ENCODE assay signal across 18 mouse cellular contexts in the genomic region with DNA sequence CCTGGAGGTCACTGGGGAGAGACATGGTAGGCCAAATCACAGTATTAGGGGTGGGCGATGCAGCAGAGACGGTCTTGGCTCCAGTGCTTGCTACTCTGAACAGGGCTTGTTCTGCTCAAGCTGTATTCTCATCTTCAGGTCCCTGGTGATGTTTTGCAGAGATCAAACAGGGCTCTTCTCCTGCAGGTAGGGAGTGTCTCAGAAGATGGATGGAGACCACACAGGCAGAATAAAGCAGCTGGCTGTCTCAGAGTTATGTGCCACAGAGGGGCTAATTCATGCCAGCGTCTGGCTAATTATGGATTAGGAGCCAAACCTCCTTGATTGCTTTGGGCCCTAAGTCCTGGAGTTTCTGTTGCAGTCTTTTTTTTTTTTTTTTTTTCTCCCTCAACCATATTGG.
A peak's percentile ranks its signal among the peaks of the same experiment; 100 is the strongest.
DNase-seq lines count a peak whose midpoint lies in the region; ATAC-seq lines count a peak whose summit lies in the region.
"Had no signal": no experiment of that assay in that cellular context is flagged by ENCODE, and none has a peak within 500 bp of the region (broad histone marks: within the 10 kb centered on the region; RNA-seq: fewer than 3 reads in every experiment).

No protein-coding gene starts in this region.

- ATAC-seq in hindbrain, embryonic 14.5 days (ENCODE audit: low FRiP score): peak; percentile 32
- no peak for ATAC-seq in hindbrain, embryonic 11.5 days (ENCODE audit: low FRiP score)
- peak; percentile 32; the same call in 1 of the 2 replicates for ATAC-seq in neural tube, embryonic 14.5 days (ENCODE audit: low read depth)
- ATAC-seq: forebrain, embryonic 13.5 days; forebrain, postnatal 0 days; inflammation-experienced regulatory T-cells, adult 6 months had no signal

- H3K27me3 ChIP-seq in hindbrain, embryonic 14.5 days (ENCODE audit: control insufficient read depth, insufficient read depth, low read length): no peaks in the 10 kb centered on the region
- no peaks in the 10 kb centered on the region for H3K27me3 ChIP-seq in hindbrain, embryonic 11.5 days (ENCODE audit: control insufficient read depth, insufficient read depth, low read length)
- H3K27me3 ChIP-seq in neural tube, embryonic 14.5 days (ENCODE audit: control insufficient read depth, insufficient read depth, low read length): no peaks in the 10 kb centered on the region
- H3K27me3 ChIP-seq: forebrain, embryonic 13.5 days; heart, embryonic 13.5 days had no signal

- H3K27ac ChIP-seq in hindbrain, embryonic 14.5 days: no peak overlapping the region
- no peak overlapping the region for H3K27ac ChIP-seq in hindbrain, embryonic 11.5 days (ENCODE audit: low read depth, low read length)
- H3K27ac ChIP-seq in neural tube, embryonic 14.5 days (ENCODE audit: low read depth, low read length): no peak overlapping the region
- H3K27ac ChIP-seq: embryonic facial prominence, embryonic 10.5 days; forebrain, embryonic 13.5 days; heart, adult 2 months; heart, embryonic 13.5 days had no signal

- intact Hi-C loops in left cerebral cortex, postnatal 4 days (cut with DNase I): no loop called here
- intact Hi-C loops in heart, postnatal 25 days (cut with DNase I): no loop called here

- H3K4me3 ChIP-seq in hindbrain, embryonic 14.5 days (replicated peaks; ENCODE audit: low read length): no peak overlapping the region
- no peak overlapping the region for H3K4me3 ChIP-seq in hindbrain, embryonic 11.5 days (ENCODE audit: low read depth, low read length)
- H3K4me3 ChIP-seq in neural tube, embryonic 14.5 days (ENCODE audit: low read depth, low read length): no peak overlapping the region
- H3K4me3 ChIP-seq: embryonic facial prominence, embryonic 10.5 days; forebrain, embryonic 13.5 days; heart, adult 2 months; heart, embryonic 13.5 days had no signal

- no peak for DNase-seq in hindbrain, embryonic 14.5 days (ENCODE audit: low spot score)
- no peak for DNase-seq in hindbrain, embryonic 11.5 days (ENCODE audit: low spot score)
- peak; percentile 36 for DNase-seq in left cerebral cortex, postnatal 4 days
- DNase-seq in left cerebral cortex, adult 8-10 months (ENCODE audit: low spot score in 2 of 2): no peak
- no peak for DNase-seq in neural tube, embryonic 10.5 days (ENCODE audit: extremely low spot score, low spot score)
- DNase-seq in heart, postnatal 25 days (ENCODE audit: low spot score): no peak
- DNase-seq: adrenal gland, postnatal 10 days; cerebellum, adult 11-12 months; cerebellum, adult 9-11 months; forebrain, postnatal 0 days; gastrocnemius, postnatal 14 days; heart, adult 2 months; heart, postnatal 4 days had no signal

- H3K4me2 ChIP-seq in hindbrain, embryonic 14.5 days (replicated peaks): no peak overlapping the region
- no peak overlapping the region for H3K4me2 ChIP-seq in hindbrain, embryonic 11.5 days (replicated peaks; ENCODE audit: low read depth, low read length)
- no peak overlapping the region for H3K4me2 ChIP-seq in neural tube, embryonic 14.5 days (ENCODE audit: low read depth, low read length)
- H3K4me2 ChIP-seq: forebrain, embryonic 13.5 days; heart, embryonic 13.5 days had no signal

- no peak overlapping the region for H3K9ac ChIP-seq in hindbrain, embryonic 14.5 days
- no peak overlapping the region for H3K9ac ChIP-seq in hindbrain, embryonic 11.5 days (ENCODE audit: low read depth, low read length)
- no peak overlapping the region for H3K9ac ChIP-seq in neural tube, embryonic 14.5 days (replicated peaks; ENCODE audit: low read depth, low read length)
- H3K9ac ChIP-seq: forebrain, embryonic 13.5 days; forebrain, postnatal 0 days; heart, embryonic 13.5 days had no signal

- 0 out of 2 replicates have a peak, but pooled peaks cover 8% of the 10 kb centered on the region for H3K4me1 ChIP-seq in hindbrain, embryonic 14.5 days (replicated peaks; ENCODE audit: control insufficient read depth, insufficient read depth, low read length)
- no peaks in the 10 kb centered on the region for H3K4me1 ChIP-seq in hindbrain, embryonic 11.5 days (replicated peaks; ENCODE audit: control insufficient read depth, insufficient read depth, low read length)
- no peaks in the 10 kb centered on the region for H3K4me1 ChIP-seq in neural tube, embryonic 14.5 days (ENCODE audit: control insufficient read depth, insufficient read depth, low read length)
- H3K4me1 ChIP-seq: embryonic facial prominence, embryonic 10.5 days; forebrain, embryonic 13.5 days; heart, embryonic 13.5 days had no signal

- no peaks in the 10 kb centered on the region for H3K9me3 ChIP-seq in hindbrain, embryonic 14.5 days (ENCODE audit: control insufficient read depth, low read length)
- H3K9me3 ChIP-seq in hindbrain, embryonic 11.5 days (ENCODE audit: control insufficient read depth, low read length): no peaks in the 10 kb centered on the region
- no peaks in the 10 kb centered on the region for H3K9me3 ChIP-seq in neural tube, embryonic 14.5 days (ENCODE audit: control insufficient read depth, low read length)
- H3K9me3 ChIP-seq: embryonic facial prominence, embryonic 10.5 days; forebrain, embryonic 13.5 days; heart, embryonic 13.5 days had no signal

- WGBS in hindbrain, embryonic 14.5 days: 61% methylated on average over 3 of the region's 3 CpGs
- 65% methylated on average over 3 of the region's 3 CpGs for WGBS in hindbrain, embryonic 11.5 days
- 51% methylated on average over 3 of the region's 3 CpGs for WGBS in neural tube, embryonic 14.5 days

- H3K36me3 ChIP-seq in hindbrain, embryonic 14.5 days (replicated peaks; ENCODE audit: control insufficient read depth, insufficient read depth): no peaks in the 10 kb centered on the region
- H3K36me3 ChIP-seq in hindbrain, embryonic 11.5 days (ENCODE audit: control insufficient read depth, insufficient read depth, low read length): no peaks in the 10 kb centered on the region
- H3K36me3 ChIP-seq in neural tube, embryonic 14.5 days (ENCODE audit: control insufficient read depth, insufficient read depth, low read length): no peaks in the 10 kb centered on the region
- H3K36me3 ChIP-seq: embryonic facial prominence, embryonic 10.5 days; heart, embryonic 13.5 days had no signal
